In the genomic region with DNA sequence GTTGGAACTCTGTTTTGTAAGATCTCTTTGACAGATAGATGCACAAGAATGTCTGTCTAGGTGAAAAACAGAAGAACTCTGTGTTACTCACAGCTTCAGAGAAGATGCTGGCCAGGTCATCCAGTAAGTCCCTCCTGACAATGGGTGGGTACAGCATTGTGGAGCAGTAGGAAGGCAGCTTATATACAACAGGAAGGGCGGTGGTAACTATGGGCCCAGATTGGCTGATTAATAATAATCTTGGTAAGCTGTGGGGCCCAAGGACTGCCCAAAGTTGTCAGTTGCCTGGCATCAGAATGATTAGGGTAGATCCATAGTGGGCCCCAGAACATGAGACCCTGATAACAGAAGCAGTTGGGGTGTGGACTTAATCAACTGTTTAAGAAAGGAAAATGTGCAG, we compare ENCODE assay signal across 22 mouse cellular contexts. TPM values are rescaled to one million over a fixed set of nuclear protein-coding genes. Genes with fewer than 3 reads are reported as not detected.
DNase-seq lines count a peak whose midpoint lies in the region; ATAC-seq lines count a peak whose summit lies in the region.
"Had no signal": no experiment of that assay in that cellular context is flagged by ENCODE, and none has a peak within 500 bp of the region (broad histone marks: within the 10 kb centered on the region; RNA-seq: fewer than 3 reads in every experiment).

A gene (minus strand): TSS at position 158 of the 400 bp plus-strand sequence.

- H3K9me3 ChIP-seq in liver, embryonic 16.5 days (replicated peaks; ENCODE audit: control insufficient read depth, low read length) = no peaks in the 10 kb centered on the region
- H3K9me3 ChIP-seq: heart, embryonic 12.5 days; neural tube, embryonic 13.5 days had no signal

- no peak within 1 kb of the TSS for H3K4me2 ChIP-seq in liver, embryonic 16.5 days (ENCODE audit: low read depth, low read length)
- H3K4me2 ChIP-seq: heart, embryonic 12.5 days; hindbrain, embryonic 14.5 days; neural tube, embryonic 13.5 days had no signal

- no peak within 1 kb of the TSS for H3K27ac ChIP-seq in liver, embryonic 16.5 days (ENCODE audit: low read length)
- H3K27ac ChIP-seq: gastrocnemius, adult 2 months; hindbrain, embryonic 14.5 days; kidney, postnatal 0 days; macrophage; neural tube, embryonic 13.5 days had no signal

- H3K4me1 ChIP-seq in liver, embryonic 16.5 days (ENCODE audit: control insufficient read depth, low read depth, low read length) = no peaks in the 10 kb centered on the region
- H3K4me1 ChIP-seq: heart, embryonic 12.5 days; neural tube, embryonic 13.5 days had no signal

- peak in 1 of 2 experiments; percentile 58; a peak in 2 of 4 replicates for ATAC-seq in hematopoietic stem cell, adult 5-6 weeks (replicated peaks in 1 of 2; ENCODE audit: insufficient read depth in 1 of 2, low FRiP score in 2 of 2, low TSS enrichment in 1 of 2, low read depth in 1 of 2, poor library complexity in 2 of 2, severe bottlenecking in 2 of 2)
- peak; percentile 86 for ATAC-seq in liver, embryonic 16.5 days (ENCODE audit: low read depth)
- ATAC-seq: forebrain, postnatal 0 days had no signal

- 54% methylated on average over 1 of the region's 1 CpGs for WGBS in liver, embryonic 16.5 days (ENCODE audit: insufficient replicate concordance)

- no peak within 1 kb of the TSS for H3K9ac ChIP-seq in liver, embryonic 16.5 days (ENCODE audit: low read depth, low read length)
- H3K9ac ChIP-seq: forebrain, postnatal 0 days; heart, embryonic 12.5 days; hindbrain, embryonic 14.5 days; neural tube, embryonic 13.5 days had no signal

- peak; percentile 3 to 6 for DNase-seq in spleen, postnatal 36 days (ENCODE audit: low spot score in 2 of 2)
- DNase-seq in spleen, postnatal 14 days (ENCODE audit: low spot score in 2 of 2) = no peak
- no peak for DNase-seq in ovary, postnatal 10 days (ENCODE audit: low spot score)
- no peak for DNase-seq in testis, postnatal 14 days (ENCODE audit: low spot score)
- DNase-seq in frontal cortex, adult 2 months (ENCODE audit: extremely low spot score in 1 of 2, low spot score in 1 of 2) = no peak
- DNase-seq: adrenal gland, postnatal 36 days; cerebellum, adult 8-10 months; forebrain, postnatal 0 days; gastrocnemius, adult 2 months; heart, postnatal 14 days; midbrain, embryonic 14.5 days; thymus, postnatal 25 days had no signal

- H3K36me3 ChIP-seq in liver, embryonic 16.5 days (ENCODE audit: control insufficient read depth, insufficient read depth) = no peaks in the 10 kb centered on the region
- H3K36me3 ChIP-seq: heart, embryonic 12.5 days; neural tube, embryonic 13.5 days had no signal

- no peaks in the 10 kb centered on the region for H3K27me3 ChIP-seq in liver, embryonic 16.5 days (ENCODE audit: control insufficient read depth, insufficient read depth, low read depth, low read length)
- H3K27me3 ChIP-seq: heart, embryonic 12.5 days; neural tube, embryonic 13.5 days had no signal

- no peak within 1 kb of the TSS for H3K4me3 ChIP-seq in liver, embryonic 16.5 days (ENCODE audit: low read depth, low read length)
- H3K4me3 ChIP-seq: gastrocnemius, adult 2 months; heart, embryonic 12.5 days; neural tube, embryonic 13.5 days had no signal

RNA-seq across cellular contexts. Expression of the gene that starts here (rescaled TPM):
- 60.2 and 327 TPM in 2 replicates for total RNA-seq in hematopoietic stem cell, adult 5-6 weeks (2017)
- 33.0 and 38.7 TPM in 2 replicates for polyA plus RNA-seq in liver, embryonic 16.5 days (2015; fragmentation: Nextera tagmentation; extraction: Ambion mirVana)
- 0.11 TPM in 1 of 2 replicates, not detected in the other for polyA plus RNA-seq in frontal cortex, adult 2 months (2012; rRNA removed)
- total RNA-seq: heart, postnatal 14 days; layer of hippocampus, postnatal 14 days; left cerebral cortex, postnatal 10 days had no signal
- polyA plus RNA-seq: hindbrain, embryonic 14.5 days; intestine, embryonic 14.5 days; macrophage; midbrain, embryonic 14.5 days; neural tube, embryonic 13.5 days had no signal

Comparison
In these comparisons a context has a peak if more than half of its experiments do, and no peak if none do; other contexts are left out.
1. RNA of the gene that starts here (polyA plus RNA-seq): 33.0 to 38.7 TPM in liver, embryonic 16.5 days; 0.11 TPM in frontal cortex, adult 2 months; every median in the first group is over 10 times any median in the second.
2. DNase-seq: peak in spleen, postnatal 36 days (2 of 2); none in spleen, postnatal 14 days (0 of 2), ovary, postnatal 10 days (single experiment), testis, postnatal 14 days (single experiment) and frontal cortex, adult 2 months (0 of 2).